Mouse (Mus musculus) G1E (cell line): ENCODE results near the gene Plpp3. TPM values are rescaled to one million over a fixed set of nuclear protein-coding genes. Genes with fewer than 3 reads are reported as not detected.

Experiments used
- ATAC-seq: 2 replicates; pipeline ENCODE4 v1.8.0; 2016; ENCODE audit warnings: mild to moderate bottlenecking; ENCODE audit not compliant: insufficient number of reproducible peaks, poor library complexity, low FRiP score, severe bottlenecking; ENCODE audit errors: extremely low read depth
- DNase-seq: peaks from one replicate; pipeline ENCODE4 v3.0.0; 2012; ENCODE audit warnings: low spot score
- H3K27me3 ChIP-seq: 2 replicates; pipeline ENCODE4 v1.6.1; 2012; ENCODE audit warnings: mild to moderate bottlenecking, low read length, inconsistent platforms; ENCODE audit not compliant: insufficient read depth
- H3K36me3 ChIP-seq: replicated peaks from 2 replicates; pipeline ENCODE3; 2012; ENCODE audit warnings: mild to moderate bottlenecking, inconsistent platforms
- H3K4me1 ChIP-seq: 2 replicates; pipeline ENCODE4 v1.6.1; 2012; ENCODE audit warnings: low read depth, low read length, inconsistent platforms, mixed read lengths; ENCODE audit not compliant: insufficient read depth
- H3K4me3 ChIP-seq: 2 replicates; pipeline ENCODE4 v1.5.1; 2012; ENCODE audit warnings: low read depth, mild to moderate bottlenecking, inconsistent platforms, low read length, moderate library complexity, mixed read lengths
- H3K9me3 ChIP-seq: replicated peaks from 2 replicates; pipeline ENCODE4 v1.6.1; 2012; ENCODE audit warnings: inconsistent platforms
- CTCF ChIP-seq: IDR thresholded peaks from 2 replicates; pipeline ENCODE4 v1.5.1; 2012; ENCODE audit warnings: low read depth, low read length, inconsistent platforms, mixed read lengths
- GATA1 ChIP-seq: IDR thresholded peaks from 2 replicates; pipeline ENCODE4 v1.6.1; 2012; ENCODE audit warnings: borderline replicate concordance, low read length, inconsistent platforms, mixed read lengths
- GATA2 ChIP-seq: IDR thresholded peaks from 2 replicates; pipeline ENCODE4 v1.6.1; 2012; ENCODE audit warnings: low read depth, low read length, inconsistent platforms, borderline replicate concordance
- POLR2AphosphoS5 ChIP-seq: IDR thresholded peaks from 2 replicates; pipeline ENCODE4 v1.6.1; 2012; ENCODE audit warnings: low read depth, low read length, inconsistent platforms; ENCODE audit not compliant: insufficient replicate concordance
- TAL1 ChIP-seq: conservative IDR thresholded peaks from 2 replicates; pipeline ENCODE4 v1.6.1; 2012; ENCODE audit warnings: low read depth, low read length, inconsistent platforms, mixed read lengths
- polyA plus RNA-seq: library from polyadenylated mRNA; stranded (reverse); fragments of >175 nt; gene quantifications from 2 replicates; pipeline ENCODE4 v1.2.3, GENCODE M21; 2012
- total RNA-seq, 2 experiments: library from RNA; stranded (forward) in 1 of 2; stranded (reverse) in 1 of 2; fragments of 200-1000 nt in 1 of 2; fragments of >200 nt in 1 of 2; fragmentation: Nextera tagmentation in 1 of 2; gene quantifications; 2 replicates each; pipeline ENCODE4 v1.2.3; 2014 to 2017

Plpp3 gene
- total RNA-seq (2014; fragmentation: Nextera tagmentation) = not detected in 2 replicates
- 0.06 TPM in 1 of 2 replicates, not detected in the other for total RNA-seq (2017)
- not detected in 2 replicates for polyA plus RNA-seq

- no peak for TF ChIP-seq TAL1
- no peak for ATAC-seq
- H3K4me3 ChIP-seq = peak within 1 kb of the TSS; percentile 30; the same call in 1 of the 2 replicates
- H3K4me1 ChIP-seq = no peaks in the 10 kb centered on the region
- DNase-seq = no peak
- H3K27me3 ChIP-seq = no peaks in the 10 kb centered on the region
- peaks cover 59% of the 10 kb centered on the region for H3K9me3 ChIP-seq
- H3K36me3 ChIP-seq = no peaks in the 10 kb centered on the region
These were observed at the start of gene Plpp3 for GRCm38 (mm10) chr4:105157276-105158168. TSS of gene Plpp3 (plus strand) at chr4:105157347.

- ATAC-seq (no peak), DNase-seq (no peak)
- H3K4me1 ChIP-seq = no peaks in the 10 kb centered on the region
- peaks cover 29% of the 10 kb centered on the region for H3K9me3 ChIP-seq
- no peak overlapping the region for H3K4me3 ChIP-seq
- H3K36me3 ChIP-seq = no peaks in the 10 kb centered on the region
- no peaks in the 10 kb centered on the region for H3K27me3 ChIP-seq
- no peak for TF ChIP-seq GATA2
- TF ChIP-seq CTCF = no peak
- no peak for TF ChIP-seq TAL1
- no peak for TF ChIP-seq POLR2AphosphoS5
- no peak for TF ChIP-seq GATA1
These were observed 49.1 kb upstream of the Plpp3 start for GRCm38 (mm10) chr4:105107943-105108640.

- H3K27me3 ChIP-seq = no peaks in the 10 kb centered on the region
- no peak for DNase-seq
- no peaks in the 10 kb centered on the region for H3K36me3 ChIP-seq
- H3K4me3 ChIP-seq = no peak overlapping the region
- H3K4me1 ChIP-seq = no peaks in the 10 kb centered on the region
- H3K9me3 ChIP-seq = peaks cover 32% of the 10 kb centered on the region
- ATAC-seq = no peak
- TF ChIP-seq GATA2 = no peak
- no peak for TF ChIP-seq CTCF
- TF ChIP-seq POLR2AphosphoS5 = no peak
- no peak for TF ChIP-seq GATA1
- no peak for TF ChIP-seq TAL1
These were observed 48.4 kb upstream of the Plpp3 start for GRCm38 (mm10) chr4:105108641-105109198.

GRCm38 (mm10) chr4:105109199-105109989 is 47.8 kb upstream of the Plpp3 start, which contains the start of gene Prkaa2:
TSS of gene Prkaa2 (minus strand) at chr4:105109890.
- H3K36me3 ChIP-seq = no peaks in the 10 kb centered on the region
- peaks cover 35% of the 10 kb centered on the region for H3K9me3 ChIP-seq
- no peak within 1 kb of the TSS; the same call in 1 of the 2 replicates for H3K4me3 ChIP-seq
- DNase-seq = no peak
- TF ChIP-seq GATA2 (no peak), TAL1 (no peak), CTCF (no peak), POLR2AphosphoS5 (no peak)
- no peaks in the 10 kb centered on the region for H3K4me1 ChIP-seq
- no peak for ATAC-seq
- no peaks in the 10 kb centered on the region for H3K27me3 ChIP-seq

- ATAC-seq (no peak), DNase-seq (no peak)
- Histone ChIP-seq H3K27me3 (no peaks in the 10 kb centered on the region), H3K4me1 (no peaks in the 10 kb centered on the region), H3K4me3 (no peak overlapping the region; the same call in 1 of the 2 replicates), H3K36me3 (no peaks in the 10 kb centered on the region), H3K9me3 (peaks cover 33% of the 10 kb centered on the region)
- TF ChIP-seq POLR2AphosphoS5 = no peak
- TF ChIP-seq CTCF = no peak
- TF ChIP-seq GATA1 = no peak
- no peak for TF ChIP-seq GATA2
- no peak for TF ChIP-seq TAL1
These were observed 47.0 kb upstream of the Plpp3 start for GRCm38 (mm10) chr4:105109990-105110683.
